Mouse (Mus musculus): Measurements from ENCODE around the gene Trim7. TPM values are rescaled to one million over a fixed set of nuclear protein-coding genes. Genes with fewer than 3 reads are reported as not detected.
"Not testable (repeated sequence)": the region's sequence is repeated elsewhere in the genome, so short reads cannot be mapped to it uniquely, and the experiment has no call there.

Trim7 gene
- 1 to 10 TPM; 3.4 to 4.5 (median 3.8) TPM for total RNA-seq (2022)

DNA sequence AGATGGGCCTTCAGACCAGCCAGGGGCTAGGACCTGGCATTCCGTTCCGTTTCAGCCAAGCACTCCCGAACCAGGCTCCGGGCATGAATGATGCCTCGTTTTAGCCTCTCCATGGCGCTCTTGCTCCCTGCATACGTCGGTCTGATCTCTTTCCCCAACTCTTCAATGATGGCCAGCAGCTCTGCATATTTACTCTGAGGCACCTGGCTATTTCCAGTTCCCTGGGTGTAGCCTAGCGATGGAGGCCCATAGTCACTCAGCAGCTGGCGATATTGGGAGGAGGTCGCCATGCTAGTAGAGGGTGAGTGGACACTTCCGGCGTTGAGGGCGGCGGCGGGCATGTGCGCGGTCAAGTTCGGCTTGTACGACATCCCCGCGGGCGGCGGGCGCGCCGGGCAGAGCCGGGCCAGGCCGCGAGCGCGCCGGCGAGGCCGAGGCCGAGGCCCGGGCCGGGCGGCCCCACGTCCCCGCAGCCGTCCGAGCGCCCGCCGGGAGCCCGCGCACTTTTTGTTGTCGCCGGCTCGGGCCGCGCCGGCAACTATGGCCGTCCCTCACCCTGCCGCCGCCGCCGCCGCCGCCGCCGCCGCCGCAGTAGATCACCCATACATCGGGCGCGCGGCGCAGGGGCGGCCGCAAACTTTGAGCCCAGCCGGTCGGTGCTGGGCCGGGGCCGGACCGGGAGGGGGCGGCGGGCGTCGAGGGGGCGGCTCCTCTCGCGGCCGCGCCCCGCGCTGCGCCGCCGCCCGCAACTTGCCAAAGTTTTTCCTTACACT lies at the start of gene Trim7, which contains the start of gene Gm12184:
Gene Trim7, plus strand, starts transcription at position 162 of the 773 bp plus-strand sequence.
Gene Gm12184, minus strand, starts transcription at position 677 of the 773 bp plus-strand sequence.
- DNase-seq (ENCODE audit: low spot score in 2 of 2), result not testable (repeated sequence)

DNA sequence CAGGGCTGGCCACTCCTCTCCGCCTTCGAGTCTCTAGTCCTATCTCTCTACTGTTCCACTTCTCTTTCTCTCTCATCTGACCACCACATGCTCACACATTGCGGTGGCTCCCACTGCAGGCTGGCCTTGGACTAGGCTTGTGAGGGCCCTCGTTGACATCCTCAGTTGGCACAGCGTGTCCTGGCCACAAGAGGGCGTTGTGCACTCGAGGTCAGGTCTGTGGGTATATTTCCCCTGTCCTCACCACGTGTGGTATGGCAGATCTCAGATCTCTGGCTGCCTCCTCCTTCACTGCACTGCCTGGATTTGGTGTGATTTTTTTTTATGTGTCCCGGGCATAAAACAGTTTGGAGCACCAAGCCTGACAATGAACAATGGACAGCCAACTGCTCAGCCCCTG lies 49.3 kb upstream of the Trim7 start:
- DNase-seq (ENCODE audit: low spot score in 2 of 2), result no peak

DNA sequence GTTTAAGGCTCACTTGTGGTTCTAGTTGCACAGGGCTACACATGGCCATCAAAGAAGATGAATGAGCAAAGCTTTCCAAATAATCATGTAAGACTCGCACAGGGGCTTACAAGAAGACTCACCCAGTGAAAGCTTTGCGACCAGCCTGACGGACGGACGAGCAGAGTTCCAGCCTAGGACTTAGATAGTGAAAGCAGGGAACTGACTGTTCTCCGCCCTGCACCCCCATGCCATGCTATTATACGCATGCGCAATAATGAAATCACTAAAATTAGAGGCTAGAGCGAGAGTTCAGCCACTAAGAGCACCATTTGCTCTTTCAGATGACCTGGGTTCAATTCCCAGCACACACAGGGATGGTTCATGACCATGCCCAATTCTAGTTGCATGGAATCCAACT lies 48.6 kb upstream of the Trim7 start:
- no peak for DNase-seq (ENCODE audit: low spot score in 2 of 2)

DNA sequence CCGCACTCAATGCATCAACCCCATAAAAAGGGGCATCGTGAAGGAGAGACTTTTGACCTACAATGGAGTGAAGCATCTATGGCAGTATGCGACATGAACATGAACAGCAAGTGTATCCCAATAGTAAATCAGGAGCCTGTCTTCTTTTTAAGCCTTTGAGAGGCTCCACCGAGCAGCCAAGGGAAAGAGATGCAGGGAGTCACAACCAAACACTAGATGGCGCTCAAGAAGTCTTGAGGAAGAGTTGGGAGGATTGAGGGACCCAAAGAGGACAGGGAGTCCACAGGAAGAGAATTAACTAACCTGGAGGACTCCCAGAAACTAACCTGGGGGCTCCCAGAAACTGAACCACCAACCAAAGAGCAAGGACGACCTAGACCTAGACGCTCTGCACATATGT lies 46.5 kb upstream of the Trim7 start:
- no peak for DNase-seq (ENCODE audit: low spot score in 2 of 2)

DNA sequence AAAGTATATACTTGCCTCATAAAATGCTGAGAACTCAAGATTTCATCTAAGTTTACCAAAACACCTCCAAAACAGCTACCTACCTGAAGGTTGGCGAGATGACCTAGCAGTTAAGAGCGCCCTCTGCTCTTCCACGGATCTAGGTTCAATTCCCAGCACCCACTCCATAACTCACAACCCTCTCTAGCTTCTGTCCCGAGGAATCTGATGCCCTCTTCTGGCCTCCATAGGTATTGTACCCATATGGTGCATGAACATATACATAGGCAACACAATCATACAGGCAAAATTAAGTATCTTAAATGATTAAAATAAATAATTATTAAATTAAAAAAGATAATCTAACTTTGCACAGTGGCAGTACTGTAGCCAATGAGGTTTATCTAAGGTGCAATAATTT lies 43.7 kb upstream of the Trim7 start:
- no peak for DNase-seq (ENCODE audit: low spot score in 2 of 2)

DNA sequence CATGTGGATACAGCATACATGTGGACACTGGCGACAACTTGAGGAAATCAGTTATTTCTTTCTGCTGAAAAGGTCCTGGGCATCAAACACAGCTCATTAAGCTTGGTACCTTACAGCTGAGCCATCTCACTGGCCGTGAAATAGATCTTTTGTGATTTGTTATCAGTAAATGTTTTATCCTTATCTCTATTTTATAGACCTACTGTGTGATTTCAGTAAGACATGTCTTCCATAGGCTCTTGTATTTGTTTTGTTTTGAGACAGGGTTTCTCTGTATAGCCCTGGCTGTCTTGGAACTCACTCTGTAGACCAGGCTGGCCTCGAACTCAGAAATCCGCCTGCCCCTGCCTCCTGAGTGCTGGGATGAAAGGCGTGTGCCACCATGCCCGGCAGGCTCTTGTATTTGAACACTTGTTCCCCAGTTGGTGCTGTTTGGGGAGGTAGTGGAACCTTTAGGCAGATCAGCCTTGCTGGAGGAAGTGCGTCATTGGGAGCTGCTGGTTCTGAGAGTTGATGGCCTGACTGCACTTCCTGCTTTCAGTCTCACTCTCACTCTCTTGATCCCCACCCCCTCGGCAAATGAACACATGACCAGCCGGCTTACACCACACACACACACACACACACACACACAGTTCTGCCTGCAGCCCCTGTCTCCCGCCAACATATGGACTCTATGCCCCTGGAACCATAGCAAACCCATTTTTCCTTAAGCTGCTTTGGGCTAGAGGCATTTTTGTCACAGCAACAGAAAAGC lies 38.3 kb upstream of the Trim7 start:
- DNase-seq (ENCODE audit: low spot score in 2 of 2), result no peak

DNA sequence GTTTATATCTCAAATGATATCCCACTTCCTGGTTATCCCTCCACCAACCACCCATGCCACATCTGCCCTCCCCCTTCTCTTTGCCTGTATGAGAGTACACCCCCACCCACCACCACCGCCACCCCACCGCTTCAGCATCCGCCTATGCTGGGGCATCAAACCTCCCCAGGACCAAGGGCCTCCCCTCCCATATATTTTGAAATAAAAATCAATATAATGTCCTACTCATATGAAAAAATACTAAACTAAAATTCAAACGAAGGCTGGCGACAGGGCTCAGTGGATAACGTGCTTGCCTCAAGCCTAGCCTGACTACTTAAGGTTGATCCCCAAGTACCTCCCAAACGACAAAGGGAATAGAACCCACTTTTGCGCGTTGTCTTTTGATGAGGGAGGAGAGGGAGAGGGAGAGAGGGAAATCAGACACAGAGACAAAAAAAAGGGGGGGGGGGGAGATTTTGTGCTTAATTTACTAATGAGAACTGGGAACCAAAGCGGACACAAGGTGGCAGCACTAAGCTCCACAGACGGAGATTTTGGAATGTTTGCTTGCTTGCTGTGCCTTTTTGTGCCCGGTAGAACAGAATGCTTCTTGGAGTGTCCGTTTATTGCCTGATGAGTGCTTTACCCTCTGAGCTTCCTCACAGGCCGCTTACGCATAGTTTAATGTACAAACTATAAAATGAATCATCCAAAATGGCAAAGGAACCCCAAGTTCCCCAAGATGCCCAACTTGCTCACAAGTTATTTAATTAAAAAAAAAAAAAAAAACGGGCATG lies 37.4 kb upstream of the Trim7 start:
- no peak for DNase-seq (ENCODE audit: low spot score in 2 of 2)

DNA sequence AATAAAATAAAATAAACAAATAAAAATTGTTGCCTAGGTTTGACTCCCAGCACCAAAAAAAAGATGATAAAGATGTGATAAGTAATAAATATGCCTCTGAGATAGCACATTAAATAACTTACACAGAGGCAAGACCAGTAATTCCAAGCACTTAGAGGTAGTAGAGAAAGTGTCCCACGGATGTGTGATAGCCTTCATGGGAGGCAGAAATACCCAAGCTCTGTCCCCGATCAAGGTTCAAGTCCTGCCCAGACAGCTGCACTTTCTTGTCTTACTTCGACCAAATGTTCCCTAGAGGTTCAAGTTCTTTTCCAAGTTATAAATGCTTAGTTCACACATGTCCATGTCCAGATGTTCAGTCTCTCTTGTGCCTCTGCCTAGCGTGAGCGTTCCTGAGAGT lies 36.7 kb upstream of the Trim7 start:
- DNase-seq (ENCODE audit: low spot score in 2 of 2), result no peak

DNA sequence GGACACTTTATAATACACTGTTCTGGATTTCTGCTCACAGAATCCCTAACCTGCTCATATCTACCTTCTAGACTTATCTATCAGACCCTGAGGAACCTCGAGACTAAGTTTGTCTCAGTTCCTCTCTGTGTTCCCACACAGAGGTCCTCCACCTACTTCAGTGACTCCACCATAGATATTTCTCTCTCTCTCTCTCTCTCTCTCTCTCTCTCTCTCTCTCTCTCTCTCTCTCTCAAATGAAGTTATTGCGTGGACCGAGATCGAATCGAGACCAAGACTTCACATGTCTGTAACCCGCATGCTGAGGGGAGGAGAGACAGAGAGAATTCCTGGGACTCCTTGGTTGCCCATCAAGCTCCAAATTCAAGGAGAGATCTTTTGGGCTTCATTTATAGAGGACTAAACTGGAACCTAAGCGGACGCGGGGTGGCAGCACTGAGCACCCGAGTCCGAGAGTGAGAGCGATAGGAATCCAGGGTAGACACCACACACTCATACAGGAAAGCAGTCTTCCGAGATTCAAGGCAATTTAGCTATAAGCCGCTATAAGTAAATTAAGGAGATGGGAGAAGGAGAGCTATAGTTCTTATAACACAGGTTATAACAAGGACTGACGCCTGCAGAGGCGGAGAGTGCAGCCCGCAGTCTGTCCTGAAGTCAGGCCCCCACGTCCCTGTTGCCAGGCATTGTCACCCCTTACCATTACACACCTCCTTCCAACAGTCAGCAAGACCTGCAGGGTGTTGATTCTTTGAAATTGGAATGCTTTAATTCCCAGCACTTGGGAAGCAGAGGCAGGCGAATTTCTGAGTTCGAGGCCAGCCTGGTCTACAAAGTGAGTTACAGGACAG lies 35.7 kb upstream of the Trim7 start:
- peak; percentile 63 to 87 for DNase-seq (ENCODE audit: low spot score in 2 of 2)

DNA sequence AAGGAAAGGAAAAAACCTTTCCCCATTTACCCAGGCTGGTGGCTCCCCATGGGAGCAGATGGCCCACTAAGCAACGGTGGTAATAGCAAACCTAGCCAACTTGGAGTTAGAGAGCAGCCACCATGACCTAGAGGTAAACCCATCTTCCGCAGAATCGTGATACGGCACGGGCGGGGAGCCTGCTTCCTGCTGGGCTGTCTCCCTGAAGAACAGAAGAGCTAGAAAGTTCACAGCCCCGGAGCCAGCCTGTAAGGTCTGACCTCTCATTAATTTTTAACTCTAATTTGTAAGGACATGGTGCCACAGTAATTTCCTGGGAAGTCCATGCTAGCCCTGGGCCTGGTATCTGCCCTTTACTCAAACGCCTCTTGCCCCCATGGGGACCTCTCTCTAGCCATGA lies 35.0 kb upstream of the Trim7 start:
- DNase-seq (ENCODE audit: low spot score in 2 of 2), result no peak

DNA sequence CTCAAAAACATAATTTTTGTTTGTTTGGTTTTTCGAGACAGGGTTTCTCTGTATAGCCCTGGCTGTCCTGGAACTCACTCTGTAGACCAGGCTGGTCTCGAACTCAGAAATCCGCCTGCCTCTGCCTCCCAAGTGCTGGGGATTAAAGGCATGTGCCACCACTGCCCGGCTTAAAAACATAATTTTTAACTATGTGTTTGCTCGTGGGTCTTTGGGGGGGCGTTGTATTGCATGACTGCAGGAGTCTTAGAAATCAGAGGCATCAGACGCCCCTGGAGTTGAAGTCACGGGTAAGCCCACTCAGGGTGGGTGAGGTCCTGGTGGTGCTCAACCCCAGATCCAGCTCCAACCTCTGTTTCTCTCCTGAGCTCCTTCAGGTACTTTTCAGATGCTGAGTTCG lies 34.0 kb upstream of the Trim7 start:
- not testable (repeated sequence) for DNase-seq (ENCODE audit: low spot score in 2 of 2)

DNA sequence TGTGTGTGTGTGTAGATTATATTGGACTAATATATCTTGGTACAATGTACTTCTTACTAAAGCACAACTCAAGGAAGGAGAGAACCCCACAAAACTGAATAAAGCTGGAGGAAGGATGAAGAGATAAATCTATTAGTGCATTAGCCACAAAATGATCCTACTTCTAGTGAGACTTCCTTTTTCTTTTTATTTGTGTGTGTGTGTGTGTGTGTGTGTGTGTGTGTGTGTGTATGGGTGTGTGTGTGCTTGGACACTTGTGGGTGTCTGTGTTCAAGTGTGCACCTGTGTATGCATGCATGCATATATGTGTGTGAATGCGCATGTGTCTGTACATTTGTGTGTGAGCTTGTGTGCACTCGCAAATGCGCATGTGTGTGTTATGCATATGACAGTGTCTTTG lies 32.8 kb upstream of the Trim7 start:
- no peak for DNase-seq (ENCODE audit: low spot score in 2 of 2)

DNA sequence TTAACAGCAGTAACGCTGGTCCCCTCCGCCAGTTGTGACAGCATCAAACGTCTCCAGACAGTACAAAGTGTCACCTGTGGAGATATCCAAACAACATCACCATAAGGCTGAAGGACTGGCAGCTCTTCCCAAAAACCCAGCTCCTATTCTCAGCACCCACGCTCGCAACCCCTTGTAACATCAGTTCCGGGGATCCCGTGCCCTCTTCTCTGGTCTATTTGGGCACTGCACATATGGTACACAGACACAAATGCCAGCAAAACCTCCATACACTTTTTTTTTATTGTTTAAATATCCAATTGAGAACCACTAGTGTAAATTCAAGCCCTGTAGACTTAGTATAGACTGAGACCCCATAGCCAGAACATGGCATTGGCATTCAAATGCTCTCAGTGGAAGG lies 30.7 kb upstream of the Trim7 start:
- no peak for DNase-seq (ENCODE audit: low spot score in 2 of 2)

DNA sequence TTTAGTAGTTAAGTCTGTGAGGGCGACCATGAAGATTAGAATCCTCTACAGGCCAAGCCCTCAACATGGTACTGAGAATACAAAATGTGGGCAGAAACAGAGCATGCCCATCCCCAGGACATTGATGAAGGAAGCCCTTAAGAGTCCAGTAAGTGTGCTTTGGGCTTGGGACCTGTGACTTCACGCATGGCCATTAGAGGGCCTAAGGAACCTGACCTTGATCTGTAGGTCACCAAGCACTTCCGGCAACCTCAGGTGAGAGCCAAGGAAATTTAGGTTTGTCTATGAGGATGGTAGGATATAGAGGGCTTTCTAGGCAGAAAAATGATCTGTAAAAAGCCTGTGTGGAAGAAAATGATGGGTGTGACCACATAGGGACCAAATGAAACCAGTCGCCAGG lies 29.6 kb upstream of the Trim7 start:
- no peak for DNase-seq (ENCODE audit: low spot score in 2 of 2)

DNA sequence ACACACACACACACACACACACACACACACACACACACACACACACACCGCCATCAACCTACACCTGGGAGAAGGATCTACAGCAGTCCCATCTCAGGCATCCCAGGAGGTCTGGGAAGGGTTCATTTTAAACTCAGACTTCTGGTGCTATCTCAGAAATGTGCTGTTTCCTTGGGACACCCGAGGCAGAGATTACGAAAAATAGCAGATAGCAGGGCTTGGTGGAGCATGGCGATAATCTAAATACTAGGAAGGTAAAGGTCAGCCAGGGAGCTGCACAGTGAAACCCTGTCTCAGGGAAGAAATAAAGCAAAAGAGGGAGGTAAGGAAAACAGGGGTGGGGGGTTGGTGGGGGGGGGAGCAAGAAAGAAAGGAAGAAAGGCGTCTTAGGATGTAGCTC lies 28.7 kb upstream of the Trim7 start:
- DNase-seq (ENCODE audit: low spot score in 2 of 2), result no peak

DNA sequence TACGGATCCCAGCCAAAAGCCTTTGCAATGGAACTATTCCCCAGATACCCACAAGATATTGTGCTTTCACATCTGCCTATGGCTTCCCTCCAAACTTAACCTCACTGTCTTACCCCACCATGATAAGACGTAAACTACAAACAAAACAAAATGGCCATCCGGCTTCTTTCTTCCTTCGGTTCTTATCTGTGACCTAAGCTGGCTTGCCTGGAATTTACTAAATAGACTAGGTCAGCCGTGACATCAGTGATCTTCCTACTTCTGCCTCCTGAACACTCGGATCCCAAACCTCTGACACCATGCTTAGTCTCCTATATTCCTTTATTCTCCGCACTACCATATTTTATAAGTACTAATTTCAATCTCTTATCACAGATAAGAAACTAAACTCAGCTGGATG lies 27.6 kb upstream of the Trim7 start:
- DNase-seq (ENCODE audit: low spot score in 2 of 2), result no peak

DNA sequence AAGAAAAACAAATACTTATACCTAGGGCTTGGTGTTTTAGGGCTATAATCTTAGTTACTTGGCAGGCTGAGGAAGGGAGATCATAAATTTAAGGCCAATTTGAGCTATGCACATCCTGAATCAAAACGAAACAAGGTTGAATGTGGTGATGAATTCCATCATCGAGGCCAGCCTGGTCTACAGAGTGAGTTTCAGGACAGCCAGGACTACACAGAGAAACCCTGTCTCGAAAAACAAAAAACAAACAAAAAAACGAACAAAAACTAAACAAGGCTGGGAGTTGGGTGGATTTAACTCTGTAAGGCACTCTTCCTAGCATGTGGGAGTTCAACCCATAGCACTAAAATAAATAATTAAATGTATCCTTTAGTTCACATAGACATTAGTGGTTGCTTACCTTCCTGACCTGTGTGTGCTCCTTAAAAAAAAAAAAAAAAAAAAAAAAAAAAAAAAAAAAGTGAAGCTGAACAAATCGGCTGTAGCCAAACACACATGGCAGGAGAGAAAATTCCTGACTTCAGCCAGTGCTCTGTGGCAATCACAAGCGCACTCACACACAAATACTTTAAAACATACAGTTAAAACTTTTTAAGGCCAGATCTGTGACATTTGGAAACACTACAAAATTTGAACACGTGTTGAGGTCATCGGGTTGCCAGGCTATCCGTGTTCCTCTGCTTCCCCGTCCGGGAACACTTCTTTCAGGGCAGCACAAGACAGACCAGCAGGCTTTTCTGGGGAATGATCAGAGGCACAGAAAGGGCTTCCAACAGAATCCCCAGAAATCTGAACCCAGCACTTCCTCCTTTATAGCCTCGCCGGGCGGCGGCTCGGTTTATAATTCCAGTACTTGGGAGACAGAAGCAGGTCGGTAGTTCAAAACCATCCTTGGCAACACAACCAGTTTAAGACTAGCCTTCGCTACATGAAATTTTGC lies 26.7 kb upstream of the Trim7 start:
- no peak for DNase-seq (ENCODE audit: low spot score in 2 of 2)

DNA sequence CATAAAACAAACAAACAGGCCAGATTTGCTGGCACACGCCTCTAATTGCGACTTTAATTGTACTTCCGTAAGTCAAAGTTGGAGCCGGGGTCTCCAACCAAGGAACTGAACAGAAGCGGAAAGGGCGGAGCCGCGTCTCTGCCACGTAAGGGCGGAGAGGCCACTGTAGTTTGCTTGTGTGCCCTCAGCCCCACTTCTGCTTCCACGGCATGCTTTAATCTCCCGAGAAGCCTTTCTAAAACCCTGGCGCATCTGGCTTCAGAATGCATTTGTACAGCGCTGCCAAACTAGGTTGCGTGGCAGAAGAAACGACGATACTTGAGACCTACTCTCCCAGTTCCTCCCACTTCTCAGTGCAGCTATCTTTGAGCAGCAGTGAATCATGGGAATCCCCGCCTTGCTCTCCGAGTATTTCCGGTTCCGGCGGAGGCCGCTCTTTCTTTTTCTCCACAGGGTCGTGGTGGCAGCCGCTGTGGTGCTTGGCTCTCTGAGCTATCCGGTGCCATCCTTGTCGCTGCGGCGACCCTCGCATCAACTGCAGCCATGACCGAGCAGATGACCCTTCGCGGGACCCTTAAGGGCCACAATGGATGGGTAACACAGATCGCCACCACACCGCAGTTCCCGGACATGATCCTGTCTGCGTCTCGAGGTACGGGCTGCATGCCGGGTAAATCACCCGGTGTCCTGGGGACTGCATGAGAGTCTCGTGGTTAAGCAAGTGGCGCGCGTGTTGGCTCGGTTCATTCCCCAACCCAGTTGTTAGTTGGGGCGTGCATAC lies 25.8 kb upstream of the Trim7 start, which contains the start of gene Rack1:
Gene Rack1, plus strand, starts transcription at position 412 of the 781 bp plus-strand sequence.
- peak; percentile 80 to 87 for DNase-seq (ENCODE audit: low spot score in 2 of 2)
